In the genomic region with DNA sequence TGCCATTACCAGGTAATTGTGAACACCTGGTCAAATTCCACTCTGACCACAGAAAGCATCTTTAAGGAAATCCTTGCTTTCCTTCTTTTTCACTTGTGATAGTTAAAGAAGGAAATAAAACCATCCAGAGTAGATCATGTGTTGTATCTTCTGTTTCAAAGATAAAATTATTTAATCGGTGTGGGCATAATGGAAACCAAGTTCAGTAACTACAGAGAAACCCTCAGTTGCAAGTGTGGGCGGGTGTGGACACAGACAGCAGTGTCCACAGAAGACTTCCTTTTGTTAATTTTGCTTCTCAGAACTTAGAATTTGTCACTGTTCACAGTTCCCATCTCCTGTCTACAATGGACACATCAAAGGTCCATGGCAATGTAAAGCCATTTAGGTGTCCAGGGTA, we compare ENCODE assay signal across 32 mouse cellular contexts. TPM values are rescaled to one million over a fixed set of nuclear protein-coding genes. Genes with fewer than 3 reads are reported as not detected.
"Had no signal": no experiment of that assay in that cellular context is flagged by ENCODE, and none has a peak within 500 bp of the region (broad histone marks: within the 10 kb centered on the region; RNA-seq: fewer than 3 reads in every experiment).

A gene (plus strand): TSS at position 301 of the 400 bp plus-strand sequence.

- H3K4me3 ChIP-seq: heart, embryonic 10.5 days; heart, embryonic 12.5 days; hindbrain, embryonic 12.5 days; intestine, embryonic 15.5 days; layer of hippocampus, adult 2 months; limb, embryonic 13.5 days; limb, embryonic 15.5 days had no signal

- H3K9me3 ChIP-seq: heart, embryonic 10.5 days; heart, embryonic 12.5 days; hindbrain, embryonic 12.5 days; intestine, embryonic 15.5 days; limb, embryonic 13.5 days; limb, embryonic 15.5 days had no signal

- H3K4me2 ChIP-seq: heart, embryonic 12.5 days; hindbrain, embryonic 12.5 days; hindbrain, embryonic 14.5 days; intestine, embryonic 15.5 days; limb, embryonic 13.5 days; limb, embryonic 15.5 days had no signal

- H3K9ac ChIP-seq: forebrain, postnatal 0 days; heart, embryonic 12.5 days; hindbrain, embryonic 12.5 days; hindbrain, embryonic 14.5 days; intestine, embryonic 15.5 days; limb, embryonic 13.5 days; limb, embryonic 15.5 days had no signal

- H3K27ac ChIP-seq: heart, embryonic 10.5 days; hindbrain, embryonic 12.5 days; hindbrain, embryonic 14.5 days; intestine, embryonic 15.5 days; layer of hippocampus, adult 2 months; limb, embryonic 13.5 days; limb, embryonic 15.5 days had no signal

- H3K27me3 ChIP-seq: heart, embryonic 12.5 days; hindbrain, embryonic 12.5 days; intestine, embryonic 15.5 days; limb, embryonic 13.5 days; limb, embryonic 15.5 days had no signal

- ATAC-seq: forebrain, postnatal 0 days; hindbrain, embryonic 16.5 days; inflammation-experienced regulatory T-cells, adult 6 months; intestine, embryonic 15.5 days; intestine, postnatal 0 days had no signal

- DNase-seq: forebrain, postnatal 0 days; gastrocnemius, postnatal 14 days; gastrocnemius, postnatal 36 days; heart, adult 18-20 months; heart, postnatal 10 days; kidney, adult 18-20 months; kidney, adult 8-10 months; kidney, postnatal 10 days; kidney, postnatal 25 days; kidney, postnatal 4 days; left cerebral cortex, postnatal 4 days had no signal

- H3K4me1 ChIP-seq: heart, embryonic 10.5 days had no signal

- H3K36me3 ChIP-seq: heart, embryonic 10.5 days; heart, embryonic 12.5 days; hindbrain, embryonic 12.5 days; intestine, embryonic 15.5 days; limb, embryonic 13.5 days; limb, embryonic 15.5 days had no signal

RNA-seq across cellular contexts. Expression of the gene that starts here (rescaled TPM):
- total RNA-seq: gastrocnemius, adult 18-20 months; gastrocnemius, adult 8-10 months; gastrocnemius, postnatal 14 days; gastrocnemius, postnatal 36 days; heart, adult 18-20 months; heart, postnatal 10 days; heart, postnatal 25 days; layer of hippocampus, adult 2 months; layer of hippocampus, postnatal 10 days; layer of hippocampus, postnatal 25 days; left cerebral cortex, adult 18-20 months; left cerebral cortex, adult 8-10 months; left cerebral cortex, postnatal 10 days; left cerebral cortex, postnatal 25 days; liver, adult 2 months had no signal
- polyA plus RNA-seq: heart, embryonic 10.5 days; heart, embryonic 12.5 days; limb, embryonic 13.5 days; liver, adult 2 months had no signal
